In genomic region chr1:137996041-137996440, GRCm38 (mm10) we compare ENCODE assay signal across 19 mouse cellular contexts.
"Had no signal": no experiment of that assay in that cellular context is flagged by ENCODE, and none has a peak within 500 bp of the region (broad histone marks: within the 10 kb centered on the region; RNA-seq: fewer than 3 reads in every experiment).

No protein-coding gene starts in this region.

- DNase-seq: lung, adult 18-20 months; lung, embryonic 14.5 days; lung, postnatal 10 days; lung, postnatal 4 days; midbrain, embryonic 14.5 days; retina, postnatal 1 day; right cerebral cortex, adult 18-20 months; right cerebral cortex, postnatal 25 days; right cerebral cortex, postnatal 4 days; spleen, adult 18-20 months; thymus, adult 18-20 months; thymus, postnatal 14 days; thymus, postnatal 36 days had no signal

- H3K4me3 ChIP-seq: midbrain, embryonic 10.5 days; midbrain, embryonic 12.5 days; myocyte; neural tube, embryonic 13.5 days; neural tube, embryonic 15.5 days had no signal

- H3K9ac ChIP-seq: lung, embryonic 14.5 days; midbrain, embryonic 12.5 days; neural tube, embryonic 13.5 days; neural tube, embryonic 15.5 days had no signal

- H3K27me3 ChIP-seq: midbrain, embryonic 12.5 days; neural tube, embryonic 13.5 days; neural tube, embryonic 15.5 days had no signal

- H3K36me3 ChIP-seq: midbrain, embryonic 10.5 days; midbrain, embryonic 12.5 days; neural tube, embryonic 13.5 days; neural tube, embryonic 15.5 days had no signal

- H3K4me2 ChIP-seq: lung, embryonic 14.5 days; midbrain, embryonic 12.5 days; neural tube, embryonic 13.5 days; neural tube, embryonic 15.5 days had no signal

- ATAC-seq: midbrain, embryonic 16.5 days had no signal

- H3K27ac ChIP-seq: midbrain, embryonic 10.5 days; midbrain, embryonic 12.5 days; neural tube, embryonic 13.5 days; neural tube, embryonic 15.5 days had no signal

- H3K4me1 ChIP-seq: midbrain, embryonic 12.5 days; neural tube, embryonic 13.5 days; neural tube, embryonic 15.5 days had no signal

- H3K9me3 ChIP-seq: midbrain, embryonic 10.5 days; midbrain, embryonic 12.5 days; neural tube, embryonic 13.5 days; neural tube, embryonic 15.5 days had no signal
